Mouse (Mus musculus): Measurements from ENCODE around the gene Wars.

- no peak for TF ChIP-seq POLR2A (IDR thresholded peaks at IDR 0.05; ENCODE audit: low read depth, low read length)
- TF ChIP-seq CTCF (IDR thresholded peaks at IDR 0.05; ENCODE audit: extremely low read depth, insufficient read length, insufficient replicate concordance, low read depth, low read length), result no peak
Observed at GRCm38 (mm10) chr12:108904276-108904653, 10.3 kb upstream of the Wars start.

Data from small intestine, adult 2 months (tissue).